Mouse (Mus musculus): ENCODE measurements around the gene Rusc2. TPM values are rescaled to one million over a fixed set of nuclear protein-coding genes. Genes with fewer than 3 reads are reported as not detected.

The Rusc2 gene
- polyA plus RNA-seq, 1 experiment from 2014 or later = 70.8 TPM

- Histone ChIP-seq H3K4me1 (replicated peaks) (peaks cover 50% of the 10 kb centered on the region), H3K9me3 (no peaks in the 10 kb centered on the region)
- WGBS = 88% methylated on average over 9 of the region's 9 CpGs
These were observed 20.4 kb downstream of the Rusc2 start for GRCm38 (mm10) chr4:43402212-43402611.

DNA sequence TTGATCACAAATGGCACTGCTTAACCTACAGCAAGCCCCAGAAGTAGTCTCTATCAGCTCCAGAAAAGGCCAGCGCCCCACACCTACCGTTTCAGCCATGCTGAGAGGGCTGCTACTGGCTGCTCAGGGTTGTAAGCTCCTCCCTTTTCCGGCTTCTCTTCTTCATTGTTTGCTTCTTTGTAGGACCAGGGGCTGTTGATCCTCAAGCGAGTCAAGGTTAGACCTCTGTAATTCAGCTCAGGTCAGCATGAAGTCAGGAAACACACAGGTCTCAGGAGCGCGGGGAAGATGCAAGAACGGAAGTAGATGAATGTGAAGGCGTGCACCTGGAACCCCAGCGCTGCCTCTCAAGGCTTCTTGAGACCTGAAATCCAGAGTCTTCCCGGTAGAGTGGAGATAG lies 22.9 kb downstream of the Rusc2 start:
- ATAC-seq (ENCODE audit: low FRiP score) = no peak
- Histone ChIP-seq H3K4me2 (no peak overlapping the region), H3K27ac (no peak overlapping the region), H3K4me1 (replicated peaks) (peaks cover 51% of the 10 kb centered on the region), H3K4me3 (no peak overlapping the region), H3K36me3 (no peaks in the 10 kb centered on the region), H3K9ac (no peak overlapping the region), H3K27me3 (no peaks in the 10 kb centered on the region), H3K9me3 (no peaks in the 10 kb centered on the region)
- 90% methylated on average over 10 of the region's 10 CpGs for WGBS

More at GRCm38 (mm10) chr4:43402212-43402611, 20.4 kb downstream of the Rusc2 start:
- no peak overlapping the region for H3K9ac ChIP-seq
- H3K4me2 ChIP-seq = no peak overlapping the region
- H3K4me3 ChIP-seq = no peak overlapping the region
- no peaks in the 10 kb centered on the region for H3K27me3 ChIP-seq
- no peak for ATAC-seq (ENCODE audit: low FRiP score)
- no peaks in the 10 kb centered on the region for H3K36me3 ChIP-seq
- H3K27ac ChIP-seq = no peak overlapping the region

- no peaks in the 10 kb centered on the region for H3K36me3 ChIP-seq
- H3K27me3 ChIP-seq = no peaks in the 10 kb centered on the region
- no peaks in the 10 kb centered on the region for H3K9me3 ChIP-seq
- peak overlapping the region; percentile 99 for H3K27ac ChIP-seq
- H3K4me3 ChIP-seq = peak overlapping the region; percentile 67
- H3K4me2 ChIP-seq = peak overlapping the region; percentile 79
- H3K4me1 ChIP-seq (replicated peaks) = peaks cover 52% of the 10 kb centered on the region
- ATAC-seq (ENCODE audit: low FRiP score) = peak; percentile 96
- peak overlapping the region; percentile 93 for H3K9ac ChIP-seq
- WGBS = 1% methylated on average over 28 of the region's 28 CpGs
These were observed 24.6 kb downstream of the Rusc2 start for GRCm38 (mm10) chr4:43406162-43406971.

DNA sequence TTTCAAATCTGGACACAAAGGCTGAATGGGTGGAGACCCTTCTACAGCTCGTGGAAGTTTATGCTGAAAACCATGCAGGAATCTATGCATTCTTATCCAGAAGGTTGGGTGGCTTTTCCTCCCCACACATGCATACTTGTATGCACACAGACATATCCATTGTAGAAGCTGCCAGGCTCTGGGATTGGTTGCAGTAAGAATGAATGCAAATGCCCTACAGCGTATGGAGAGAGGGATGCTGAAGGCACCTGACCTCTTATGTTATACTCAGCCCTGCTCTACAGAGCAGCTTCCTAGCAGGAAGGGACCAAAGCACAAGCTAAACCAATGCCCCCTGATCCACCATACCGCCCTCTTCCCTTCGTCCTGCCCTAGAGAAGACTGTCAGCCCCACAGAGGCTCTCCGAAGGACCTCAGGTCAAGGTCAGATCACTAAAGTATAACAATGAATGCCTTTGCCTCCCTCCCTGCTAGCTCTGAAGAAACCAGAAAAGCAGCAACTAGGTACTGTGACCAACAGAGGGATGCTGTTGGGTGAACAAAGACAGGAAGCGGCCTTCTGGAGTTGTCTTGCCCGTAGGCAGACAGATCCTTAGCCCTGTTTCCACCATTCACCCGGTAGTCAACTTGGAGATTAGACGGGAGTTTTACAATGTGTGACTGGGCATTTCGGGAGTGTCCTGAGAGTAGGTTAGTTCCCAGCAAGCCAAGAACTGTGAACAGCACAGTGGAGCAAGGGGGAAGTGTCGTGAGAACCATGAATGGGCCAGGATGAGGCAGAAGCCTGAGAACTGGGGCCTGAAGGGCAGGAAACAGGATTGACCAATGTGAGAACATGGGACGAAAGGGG lies 25.5 kb downstream of the Rusc2 start:
- Histone ChIP-seq H3K27ac (peak overlapping the region; percentile 99), H3K4me2 (peak overlapping the region; percentile 79), H3K9ac (peak overlapping the region; percentile 93), H3K4me1 (replicated peaks) (peaks cover 52% of the 10 kb centered on the region), H3K4me3 (peak overlapping the region; percentile 67), H3K27me3 (no peaks in the 10 kb centered on the region), H3K9me3 (no peaks in the 10 kb centered on the region), H3K36me3 (no peaks in the 10 kb centered on the region)
- peak; percentile 53 for ATAC-seq (ENCODE audit: low FRiP score)
- WGBS = 51% methylated on average over 12 of the region's 12 CpGs

GRCm38 (mm10) chr4:43414761-43415160 lies 33.0 kb downstream of the Rusc2 start:
- Histone ChIP-seq H3K4me1 (replicated peaks) (peaks cover 33% of the 10 kb centered on the region), H3K4me2 (no peak overlapping the region), H3K36me3 (peaks cover 61% of the 10 kb centered on the region), H3K9me3 (no peaks in the 10 kb centered on the region), H3K27ac (no peak overlapping the region), H3K4me3 (no peak overlapping the region), H3K9ac (no peak overlapping the region), H3K27me3 (no peaks in the 10 kb centered on the region)
- no peak for ATAC-seq (ENCODE audit: low FRiP score)
- 90% methylated on average over 14 of the region's 14 CpGs for WGBS

DNA sequence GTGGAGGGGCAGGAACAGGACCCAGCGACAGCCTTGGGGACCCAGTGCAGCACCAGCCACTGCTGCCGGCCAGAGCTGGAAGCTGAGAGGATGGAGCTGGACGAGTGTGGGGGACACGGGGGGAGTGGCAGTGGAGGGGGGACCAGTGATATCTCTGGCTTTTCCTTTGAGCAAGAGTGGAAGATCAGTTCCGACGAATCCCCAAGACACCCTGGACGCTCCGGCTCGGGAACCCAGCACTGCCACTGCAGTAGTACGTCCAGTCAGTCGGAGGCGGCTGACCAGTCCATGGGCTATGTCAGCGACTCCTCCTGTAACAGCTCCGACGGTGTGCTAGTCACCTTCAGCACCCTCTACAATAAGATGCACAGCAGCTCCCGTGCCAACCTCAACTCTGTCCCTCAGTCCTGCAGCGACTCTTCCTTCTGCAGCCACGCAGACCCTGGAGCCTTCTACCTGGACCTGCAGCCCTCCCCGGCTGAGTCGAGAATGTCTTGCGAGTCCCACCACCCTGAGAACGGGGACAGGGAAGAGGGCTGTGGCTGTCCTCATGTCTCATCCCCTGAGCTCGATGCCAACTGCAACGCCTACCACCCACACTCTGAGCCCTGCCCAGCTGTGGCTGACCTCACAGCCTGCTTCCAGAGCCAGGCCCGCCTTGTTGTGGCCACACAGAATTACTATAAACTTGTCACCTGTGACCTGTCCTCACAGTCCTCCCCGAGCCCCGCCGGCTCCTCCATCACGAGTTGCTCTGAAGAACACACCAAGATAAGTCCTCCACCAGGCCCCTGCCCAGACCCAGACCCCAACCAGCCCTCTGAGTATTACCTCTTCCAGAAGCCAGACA lies 33.7 kb downstream of the Rusc2 start:
- Histone ChIP-seq H3K9me3 (no peaks in the 10 kb centered on the region), H3K9ac (no peak overlapping the region), H3K36me3 (peaks cover 66% of the 10 kb centered on the region), H3K4me2 (no peak overlapping the region), H3K4me1 (replicated peaks) (peaks cover 32% of the 10 kb centered on the region), H3K4me3 (no peak overlapping the region), H3K27me3 (no peaks in the 10 kb centered on the region), H3K27ac (no peak overlapping the region)
- WGBS = 92% methylated on average over 29 of the region's 29 CpGs
- no peak for ATAC-seq (ENCODE audit: low FRiP score)

DNA sequence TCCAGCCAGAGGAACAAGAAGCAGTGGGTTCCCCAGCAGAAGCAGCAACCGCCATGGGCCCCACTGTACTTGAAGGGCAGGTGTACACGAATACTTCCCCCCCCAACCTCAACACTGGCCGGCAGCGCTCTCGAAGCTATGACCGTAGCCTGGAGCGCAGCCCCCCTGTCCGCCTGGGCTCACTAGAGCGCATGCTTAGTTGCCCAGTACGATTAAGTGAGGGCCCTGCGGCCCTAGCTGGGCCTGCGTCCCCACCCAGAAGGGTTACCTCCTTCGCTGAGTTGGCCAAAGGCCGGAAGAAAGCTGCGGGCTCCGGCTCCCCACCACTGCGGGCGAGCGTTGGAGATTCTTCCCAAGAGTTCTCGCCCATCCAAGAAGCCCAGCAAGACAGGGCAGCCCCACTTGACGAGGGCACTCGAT lies 34.3 kb downstream of the Rusc2 start:
- Histone ChIP-seq H3K27ac (no peak overlapping the region), H3K4me2 (no peak overlapping the region), H3K4me3 (no peak overlapping the region), H3K9me3 (no peaks in the 10 kb centered on the region), H3K27me3 (no peaks in the 10 kb centered on the region), H3K9ac (no peak overlapping the region), H3K36me3 (peaks cover 67% of the 10 kb centered on the region), H3K4me1 (replicated peaks) (peaks cover 28% of the 10 kb centered on the region)
- WGBS = 95% methylated on average over 22 of the region's 22 CpGs
- ATAC-seq (ENCODE audit: low FRiP score) = no peak

DNA sequence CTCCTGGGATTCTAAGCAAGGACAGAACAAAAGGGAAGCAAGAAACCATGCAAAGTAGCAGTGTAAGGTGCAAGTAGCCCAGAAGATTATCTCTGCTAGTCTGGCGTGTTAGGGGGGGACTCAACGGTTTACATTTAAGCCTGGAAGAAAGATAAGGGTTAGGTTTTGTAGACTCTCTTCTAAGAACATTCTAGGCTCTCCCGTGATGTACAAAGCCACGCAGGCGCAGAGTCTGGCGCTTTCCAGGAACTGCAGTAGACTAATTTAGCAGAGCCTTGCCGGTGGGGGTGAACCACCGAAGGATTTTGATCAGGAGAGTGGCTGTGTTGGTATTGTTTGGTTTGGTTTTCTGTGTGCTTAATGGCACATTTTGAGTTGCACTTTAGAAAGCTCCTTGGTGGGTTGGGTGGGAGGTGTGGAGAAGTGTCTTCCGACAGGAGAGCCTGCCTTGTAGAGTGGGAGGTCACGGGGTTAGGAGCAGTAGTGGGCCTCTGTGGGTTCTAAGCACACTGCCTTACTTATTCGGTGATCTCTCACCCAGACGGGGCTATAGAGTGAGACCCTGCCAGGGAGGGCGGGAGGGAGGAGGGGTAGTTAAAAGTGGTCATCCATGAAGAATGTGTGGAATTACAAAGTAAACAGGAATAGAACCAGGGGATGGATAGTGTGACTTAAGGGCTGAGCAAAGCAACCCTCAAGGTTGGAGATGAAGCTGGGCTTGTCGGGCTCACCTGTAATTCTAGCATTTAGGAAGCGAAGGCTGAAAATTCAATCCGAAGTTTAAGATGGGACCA lies 35.7 kb downstream of the Rusc2 start:
- Histone ChIP-seq H3K4me3 (no peak overlapping the region), H3K36me3 (peaks cover 81% of the 10 kb centered on the region)
- ATAC-seq (ENCODE audit: low FRiP score) = no peak

GRCm38 (mm10) chr4:43418450-43418849 lies 36.7 kb downstream of the Rusc2 start:
- ATAC-seq (ENCODE audit: low FRiP score) = no peak
- peaks cover 14% of the 10 kb centered on the region for H3K4me1 ChIP-seq (replicated peaks)
- H3K9ac ChIP-seq = peak overlapping the region; percentile 55
- H3K9me3 ChIP-seq = no peaks in the 10 kb centered on the region
- 77% methylated on average over 4 of the region's 4 CpGs for WGBS
- H3K27ac ChIP-seq = no peak overlapping the region
- H3K4me3 ChIP-seq = no peak overlapping the region
- H3K27me3 ChIP-seq = peaks cover 19% of the 10 kb centered on the region
- no peak overlapping the region for H3K4me2 ChIP-seq
- peaks cover 87% of the 10 kb centered on the region for H3K36me3 ChIP-seq

More for the DNA sequence above, 35.7 kb downstream of the Rusc2 start:
- Histone ChIP-seq H3K4me2 (no peak overlapping the region), H3K27ac (no peak overlapping the region), H3K27me3 (peaks cover 9% of the 10 kb centered on the region), H3K9me3 (no peaks in the 10 kb centered on the region), H3K9ac (no peak overlapping the region), H3K4me1 (replicated peaks) (peaks cover 22% of the 10 kb centered on the region)
- WGBS = 79% methylated on average over 16 of the region's 16 CpGs

DNA sequence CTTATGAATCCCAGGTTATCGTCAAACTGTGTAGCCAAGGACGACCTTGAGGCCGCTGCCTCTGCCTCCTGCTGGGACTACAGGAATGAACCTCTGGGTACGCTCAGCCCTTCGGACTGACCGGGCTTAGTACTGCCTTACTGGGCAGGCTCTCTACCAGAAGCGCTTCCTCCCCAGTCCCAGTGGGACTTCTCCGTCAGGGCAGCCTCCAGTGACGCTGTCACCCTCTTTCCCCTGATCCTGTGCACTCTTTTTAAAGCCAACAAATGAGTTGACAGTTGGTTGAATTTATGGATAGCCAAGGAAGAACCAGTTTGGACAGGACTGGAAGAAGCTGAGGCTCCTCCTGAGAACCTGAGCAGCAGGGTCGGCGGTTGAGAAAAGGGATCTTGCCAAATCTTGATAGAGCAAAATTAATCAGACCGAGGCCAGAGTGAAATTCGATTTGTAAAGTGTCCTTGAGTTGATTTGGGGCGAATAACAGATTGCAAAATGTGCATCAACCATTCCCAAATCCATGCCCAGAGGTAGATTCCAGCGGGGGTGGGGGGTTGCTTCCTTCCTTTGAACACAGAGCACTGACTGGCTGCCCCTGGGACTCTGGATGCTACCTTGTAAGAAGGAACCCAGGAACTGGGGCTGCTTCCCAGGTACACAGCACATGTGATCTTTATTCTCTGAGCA lies 37.3 kb downstream of the Rusc2 start:
- H3K4me1 ChIP-seq (replicated peaks) = peaks cover 12% of the 10 kb centered on the region
- H3K4me3 ChIP-seq = no peak overlapping the region
- ATAC-seq (ENCODE audit: low FRiP score) = no peak
- peak overlapping the region; percentile 31; the same call in 1 of the 2 replicates for H3K9ac ChIP-seq
- H3K27ac ChIP-seq = no peak overlapping the region
- WGBS = 60% methylated on average over 15 of the region's 15 CpGs
- no peak overlapping the region for H3K4me2 ChIP-seq
- H3K36me3 ChIP-seq = peaks cover 92% of the 10 kb centered on the region
- H3K27me3 ChIP-seq = peaks cover 25% of the 10 kb centered on the region
- H3K9me3 ChIP-seq = no peaks in the 10 kb centered on the region

DNA sequence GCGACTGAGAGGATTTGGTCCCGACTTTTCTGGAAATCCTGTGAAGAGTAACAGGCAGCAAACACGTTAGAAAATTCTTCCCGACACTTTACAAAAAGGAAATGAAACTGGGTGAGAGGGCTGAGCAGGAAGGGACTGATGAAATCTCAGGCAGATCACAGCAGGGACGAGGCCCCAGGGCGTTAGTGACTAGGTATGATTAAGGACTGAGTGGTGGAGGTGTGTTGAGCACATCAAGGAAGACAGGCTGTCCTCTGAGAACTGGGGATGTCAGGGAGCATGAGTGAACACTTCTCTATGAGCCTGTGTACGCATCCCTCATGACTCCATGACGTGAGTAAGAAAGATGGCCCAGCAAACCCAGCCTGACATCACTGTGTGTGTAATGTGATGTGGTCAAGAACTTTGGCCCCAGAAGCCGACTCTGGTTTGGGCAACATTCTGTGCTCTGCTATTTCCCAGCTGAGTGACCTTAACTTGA lies 38.1 kb downstream of the Rusc2 start:
- Histone ChIP-seq H3K9ac (no peak overlapping the region), H3K4me2 (no peak overlapping the region), H3K27ac (peak overlapping the region; percentile 18; the same call in 1 of the 2 replicates), H3K36me3 (peaks cover 92% of the 10 kb centered on the region), H3K27me3 (peaks cover 33% of the 10 kb centered on the region), H3K4me1 (replicated peaks) (peaks cover 12% of the 10 kb centered on the region), H3K4me3 (no peak overlapping the region), H3K9me3 (no peaks in the 10 kb centered on the region)
- WGBS = 68% methylated on average over 9 of the region's 9 CpGs
- ATAC-seq (ENCODE audit: low FRiP score) = no peak

Measured in hindbrain, embryonic 13.5 days (tissue).